Mouse (Mus musculus) CD4-positive naive resting alpha-beta T cell, adult 57 days (primary cell): ENCODE data around the gene Tgfb3. TPM values are rescaled to one million over a fixed set of nuclear protein-coding genes. Genes with fewer than 3 reads are reported as not detected.

ENCODE experiments used
- total RNA-seq: library from RNA; stranded (reverse); gene quantifications from one replicate; pipeline ENCODE4 v1.2.4, GENCODE M21; 2023

Gene Tgfb3
- total RNA-seq = 1.3 TPM

GRCm38 (mm10) chr12:86078553-86079201 is at the start of gene Tgfb3:
TSS of gene Tgfb3 (minus strand) at chr12:86079041.

GRCm38 (mm10) chr12:86082481-86083012 is 3.7 kb upstream of the Tgfb3 start, which contains the start of gene Ift43:
TSS of gene Ift43 (plus strand) at chr12:86082541.

Other genes with a start within 250 kb of the Tgfb3 start
- not detected for gene Ift43, start 3.5 kb upstream of the Tgfb3 start, total RNA-seq
- gene Gpatch2l, start 162.8 kb upstream of the Tgfb3 start, total RNA-seq = 47.8 TPM